Mouse (Mus musculus): ENCODE measurements around the gene Get4. TPM values are rescaled to one million over a fixed set of nuclear protein-coding genes. Genes with fewer than 3 reads are reported as not detected.

The Get4 gene
- polyA plus RNA-seq, 1 experiment from 2014 or later, result 90.0 TPM

GRCm38 (mm10) chr5:139214298-139214697 lies 37.8 kb upstream of the Get4 start:
- Histone ChIP-seq H3K4me3 (ENCODE audit: low read depth, low read length) (no peak overlapping the region), H3K4me2 (ENCODE audit: low read depth, low read length) (no peak overlapping the region), H3K9me3 (replicated peaks; ENCODE audit: control insufficient read depth, low read length) (no peaks in the 10 kb centered on the region), H3K36me3 (ENCODE audit: control insufficient read depth, insufficient read depth) (peaks cover 12% of the 10 kb centered on the region; the same call in 1 of the 2 replicates), H3K27me3 (ENCODE audit: control insufficient read depth, insufficient read depth, low read depth, low read length) (no peaks in the 10 kb centered on the region), H3K27ac (ENCODE audit: low read length) (no peak overlapping the region), H3K9ac (ENCODE audit: low read depth, low read length) (no peak overlapping the region), H3K4me1 (ENCODE audit: control insufficient read depth, low read depth, low read length) (no peaks in the 10 kb centered on the region)
- ATAC-seq (ENCODE audit: low read depth), result no peak

DNA sequence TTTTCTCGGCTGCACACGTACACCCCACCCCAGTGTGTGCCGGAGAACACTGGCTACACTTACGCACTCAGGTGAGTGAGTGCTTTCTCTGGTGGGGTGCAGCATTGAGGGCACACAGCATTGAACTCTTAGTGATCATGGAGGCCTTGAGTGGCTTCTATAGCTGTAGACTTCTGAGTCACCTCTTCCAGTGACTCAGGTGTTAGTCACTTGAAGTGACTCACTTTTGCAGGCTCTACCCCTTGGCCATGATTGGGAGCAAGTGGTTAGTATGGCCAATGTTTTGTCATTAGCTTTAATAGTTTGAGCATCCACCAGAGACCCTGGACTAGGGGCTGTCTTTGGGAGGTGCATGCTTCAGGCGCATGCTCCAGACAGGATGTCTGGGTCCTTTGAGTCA lies 36.9 kb upstream of the Get4 start:
- ATAC-seq (ENCODE audit: low read depth), result no peak
- 90% methylated on average over 5 of the region's 5 CpGs for WGBS (ENCODE audit: insufficient replicate concordance)
- H3K9me3 ChIP-seq (replicated peaks; ENCODE audit: control insufficient read depth, low read length), result no peaks in the 10 kb centered on the region
- no peak overlapping the region for H3K9ac ChIP-seq (ENCODE audit: low read depth, low read length)
- no peak overlapping the region for H3K4me3 ChIP-seq (ENCODE audit: low read depth, low read length)
- no peaks in the 10 kb centered on the region for H3K27me3 ChIP-seq (ENCODE audit: control insufficient read depth, insufficient read depth, low read depth, low read length)
- H3K36me3 ChIP-seq (ENCODE audit: control insufficient read depth, insufficient read depth), result peaks cover 12% of the 10 kb centered on the region; the same call in 1 of the 2 replicates
- no peak overlapping the region for H3K27ac ChIP-seq (ENCODE audit: low read length)
- H3K4me2 ChIP-seq (ENCODE audit: low read depth, low read length), result no peak overlapping the region
- H3K4me1 ChIP-seq (ENCODE audit: control insufficient read depth, low read depth, low read length), result no peaks in the 10 kb centered on the region

DNA sequence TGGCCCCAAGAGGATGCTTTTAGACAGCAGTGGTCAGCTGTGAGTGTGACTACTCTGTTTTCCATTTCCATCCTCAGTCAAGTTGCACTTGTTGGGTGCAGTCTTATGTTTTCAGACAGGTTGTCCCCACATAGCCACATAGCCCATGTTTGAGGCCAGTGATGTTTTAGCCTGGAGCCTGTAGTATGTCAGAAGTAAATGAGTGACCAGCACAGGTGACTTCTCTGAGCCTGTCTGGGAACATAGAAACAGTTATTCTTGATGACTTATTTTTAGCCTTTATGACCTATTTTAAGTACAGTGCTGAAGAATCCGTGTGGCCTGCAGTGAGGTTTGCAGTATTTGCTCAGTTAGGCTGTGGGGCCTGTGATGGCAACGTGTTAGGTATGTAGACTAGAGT lies 36.0 kb upstream of the Get4 start:
- H3K9ac ChIP-seq (ENCODE audit: low read depth, low read length), result no peak overlapping the region
- ATAC-seq (ENCODE audit: low read depth), result no peak
- peaks cover 13% of the 10 kb centered on the region; the same call in 1 of the 2 replicates for H3K36me3 ChIP-seq (ENCODE audit: control insufficient read depth, insufficient read depth)
- H3K4me2 ChIP-seq (ENCODE audit: low read depth, low read length), result no peak overlapping the region
- no peaks in the 10 kb centered on the region for H3K9me3 ChIP-seq (replicated peaks; ENCODE audit: control insufficient read depth, low read length)
- no peak overlapping the region for H3K27ac ChIP-seq (ENCODE audit: low read length)
- no peak overlapping the region for H3K4me3 ChIP-seq (ENCODE audit: low read depth, low read length)
- no peaks in the 10 kb centered on the region for H3K27me3 ChIP-seq (ENCODE audit: control insufficient read depth, insufficient read depth, low read depth, low read length)
- WGBS (ENCODE audit: insufficient replicate concordance), result 79% methylated on average over 2 of the region's 2 CpGs
- H3K4me1 ChIP-seq (ENCODE audit: control insufficient read depth, low read depth, low read length), result no peaks in the 10 kb centered on the region

GRCm38 (mm10) chr5:139216774-139217173 lies 35.4 kb upstream of the Get4 start:
- Histone ChIP-seq H3K27me3 (ENCODE audit: control insufficient read depth, insufficient read depth, low read depth, low read length) (no peaks in the 10 kb centered on the region), H3K27ac (ENCODE audit: low read length) (no peak overlapping the region), H3K9me3 (replicated peaks; ENCODE audit: control insufficient read depth, low read length) (no peaks in the 10 kb centered on the region), H3K4me1 (ENCODE audit: control insufficient read depth, low read depth, low read length) (no peaks in the 10 kb centered on the region), H3K36me3 (ENCODE audit: control insufficient read depth, insufficient read depth) (peaks cover 20% of the 10 kb centered on the region; the same call in 1 of the 2 replicates), H3K9ac (ENCODE audit: low read depth, low read length) (no peak overlapping the region), H3K4me3 (ENCODE audit: low read depth, low read length) (no peak overlapping the region), H3K4me2 (ENCODE audit: low read depth, low read length) (no peak overlapping the region)
- no peak for ATAC-seq (ENCODE audit: low read depth)
- 87% methylated on average over 3 of the region's 3 CpGs for WGBS (ENCODE audit: insufficient replicate concordance)

DNA sequence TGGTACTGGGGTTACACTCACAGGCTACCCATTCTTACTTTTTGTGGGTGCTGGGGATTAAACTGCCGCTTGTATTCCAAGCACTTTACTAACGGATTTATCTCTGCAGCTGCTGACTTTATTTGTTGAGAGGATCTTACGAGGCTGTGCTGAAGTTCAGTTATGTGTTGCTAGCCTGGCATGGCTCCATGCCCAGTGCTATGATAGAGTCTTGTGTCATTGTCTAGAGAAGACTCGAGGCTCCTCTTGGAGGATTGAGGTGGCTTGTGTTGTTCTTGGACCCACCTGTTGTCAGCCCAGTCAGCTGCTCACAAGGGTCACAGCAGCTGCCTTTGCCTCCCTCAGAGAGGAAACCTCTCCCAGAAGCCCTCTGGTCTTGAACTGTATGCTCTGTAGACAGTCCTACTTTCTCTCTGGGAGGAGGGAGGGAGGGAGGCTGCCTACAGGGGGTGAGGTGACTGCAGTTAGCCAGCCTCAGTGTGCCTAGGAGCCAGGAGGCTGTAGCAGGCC lies 32.1 kb upstream of the Get4 start:
- H3K36me3 ChIP-seq (ENCODE audit: control insufficient read depth, insufficient read depth), result peaks cover 28% of the 10 kb centered on the region
- H3K27ac ChIP-seq (ENCODE audit: low read length), result no peak overlapping the region
- 80% methylated on average over 4 of the region's 4 CpGs for WGBS (ENCODE audit: insufficient replicate concordance)

DNA sequence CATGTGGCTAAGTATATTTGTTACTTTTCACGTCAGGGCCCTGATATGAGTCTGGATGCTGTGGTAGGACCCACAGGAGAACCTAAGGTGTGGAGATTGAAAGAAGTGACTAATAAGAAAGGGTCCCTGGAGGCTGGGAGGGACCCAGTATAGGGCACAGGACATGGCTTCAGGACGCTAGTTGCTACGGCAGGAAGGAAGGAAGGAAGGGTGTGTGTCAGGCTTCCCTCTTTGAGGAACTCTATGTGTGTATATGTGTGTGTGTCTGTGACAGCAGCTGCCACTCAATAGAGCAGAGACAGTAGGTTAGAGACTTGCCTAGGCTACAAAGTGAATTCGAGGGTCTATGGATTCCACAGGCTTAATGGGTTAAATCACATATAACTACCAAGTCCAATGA lies 31.5 kb upstream of the Get4 start:
- WGBS (ENCODE audit: insufficient replicate concordance), result 64% methylated on average over 4 of the region's 4 CpGs
- H3K4me1 ChIP-seq (ENCODE audit: control insufficient read depth, low read depth, low read length), result no peaks in the 10 kb centered on the region
- no peak overlapping the region for H3K4me3 ChIP-seq (ENCODE audit: low read depth, low read length)
- H3K9ac ChIP-seq (ENCODE audit: low read depth, low read length), result no peak overlapping the region
- H3K27ac ChIP-seq (ENCODE audit: low read length), result no peak overlapping the region
- ATAC-seq (ENCODE audit: low read depth), result 0 out of 2 replicates have a peak, but pooled peaks have one; percentile 19
- no peak overlapping the region for H3K4me2 ChIP-seq (ENCODE audit: low read depth, low read length)
- no peaks in the 10 kb centered on the region for H3K27me3 ChIP-seq (ENCODE audit: control insufficient read depth, insufficient read depth, low read depth, low read length)
- H3K9me3 ChIP-seq (replicated peaks; ENCODE audit: control insufficient read depth, low read length), result no peaks in the 10 kb centered on the region
- H3K36me3 ChIP-seq (ENCODE audit: control insufficient read depth, insufficient read depth), result peaks cover 29% of the 10 kb centered on the region

More for the DNA sequence above, 32.1 kb upstream of the Get4 start:
- Histone ChIP-seq H3K4me1 (ENCODE audit: control insufficient read depth, low read depth, low read length) (no peaks in the 10 kb centered on the region), H3K4me2 (ENCODE audit: low read depth, low read length) (no peak overlapping the region), H3K4me3 (ENCODE audit: low read depth, low read length) (no peak overlapping the region), H3K27me3 (ENCODE audit: control insufficient read depth, insufficient read depth, low read depth, low read length) (no peaks in the 10 kb centered on the region), H3K9me3 (replicated peaks; ENCODE audit: control insufficient read depth, low read length) (no peaks in the 10 kb centered on the region), H3K9ac (ENCODE audit: low read depth, low read length) (no peak overlapping the region)
- no peak for ATAC-seq (ENCODE audit: low read depth)

DNA sequence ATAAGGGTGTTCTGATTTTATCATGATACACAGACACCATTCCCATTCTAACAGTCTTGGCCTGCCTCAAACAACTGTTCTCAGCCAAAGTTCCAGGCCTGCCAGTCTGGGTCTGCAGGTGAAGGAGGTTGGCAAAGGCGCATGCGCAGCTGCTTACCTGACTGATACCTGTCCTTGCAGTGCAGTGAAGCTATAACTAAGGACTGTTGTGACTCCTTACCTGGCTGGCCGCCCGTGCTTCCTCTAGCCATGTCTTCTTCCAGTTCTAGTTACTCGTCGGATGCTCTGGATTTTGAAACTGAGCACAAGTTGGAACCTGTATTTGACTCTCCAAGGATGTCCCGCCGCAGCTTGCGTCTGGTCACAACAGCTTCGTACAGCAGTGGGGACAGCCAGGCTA lies 28.8 kb upstream of the Get4 start:
- WGBS (ENCODE audit: insufficient replicate concordance), result 87% methylated on average over 10 of the region's 10 CpGs
- no peaks in the 10 kb centered on the region for H3K9me3 ChIP-seq (replicated peaks; ENCODE audit: control insufficient read depth, low read length)
- H3K36me3 ChIP-seq (ENCODE audit: control insufficient read depth, insufficient read depth), result peaks cover 49% of the 10 kb centered on the region
- H3K9ac ChIP-seq (ENCODE audit: low read depth, low read length), result no peak overlapping the region
- no peak overlapping the region for H3K4me2 ChIP-seq (ENCODE audit: low read depth, low read length)
- H3K4me3 ChIP-seq (ENCODE audit: low read depth, low read length), result no peak overlapping the region
- ATAC-seq (ENCODE audit: low read depth), result no peak
- no peaks in the 10 kb centered on the region for H3K27me3 ChIP-seq (ENCODE audit: control insufficient read depth, insufficient read depth, low read depth, low read length)
- H3K4me1 ChIP-seq (ENCODE audit: control insufficient read depth, low read depth, low read length), result no peaks in the 10 kb centered on the region
- H3K27ac ChIP-seq (ENCODE audit: low read length), result no peak overlapping the region

- Histone ChIP-seq H3K36me3 (ENCODE audit: control insufficient read depth, insufficient read depth) (peaks cover 50% of the 10 kb centered on the region), H3K4me3 (ENCODE audit: low read depth, low read length) (no peak overlapping the region), H3K27me3 (ENCODE audit: control insufficient read depth, insufficient read depth, low read depth, low read length) (no peaks in the 10 kb centered on the region), H3K9ac (ENCODE audit: low read depth, low read length) (no peak overlapping the region), H3K4me2 (ENCODE audit: low read depth, low read length) (no peak overlapping the region), H3K9me3 (replicated peaks; ENCODE audit: control insufficient read depth, low read length) (no peaks in the 10 kb centered on the region), H3K27ac (ENCODE audit: low read length) (no peak overlapping the region), H3K4me1 (ENCODE audit: control insufficient read depth, low read depth, low read length) (no peaks in the 10 kb centered on the region; the same call in 1 of the 2 replicates)
- no peak for ATAC-seq (ENCODE audit: low read depth)
- WGBS (ENCODE audit: insufficient replicate concordance), result 86% methylated on average over 4 of the region's 4 CpGs
Observed at GRCm38 (mm10) chr5:139227236-139227635, 24.9 kb upstream of the Get4 start.

GRCm38 (mm10) chr5:139227645-139228044 lies 24.5 kb upstream of the Get4 start:
- no peak overlapping the region for H3K4me2 ChIP-seq (ENCODE audit: low read depth, low read length)
- H3K36me3 ChIP-seq (ENCODE audit: control insufficient read depth, insufficient read depth), result peaks cover 50% of the 10 kb centered on the region
- no peak overlapping the region for H3K4me3 ChIP-seq (ENCODE audit: low read depth, low read length)
- H3K9me3 ChIP-seq (replicated peaks; ENCODE audit: control insufficient read depth, low read length), result no peaks in the 10 kb centered on the region
- H3K27me3 ChIP-seq (ENCODE audit: control insufficient read depth, insufficient read depth, low read depth, low read length), result no peaks in the 10 kb centered on the region
- 96% methylated on average over 2 of the region's 2 CpGs for WGBS (ENCODE audit: insufficient replicate concordance)
- ATAC-seq (ENCODE audit: low read depth), result no peak
- no peak overlapping the region for H3K27ac ChIP-seq (ENCODE audit: low read length)
- H3K4me1 ChIP-seq (ENCODE audit: control insufficient read depth, low read depth, low read length), result no peaks in the 10 kb centered on the region; the same call in 1 of the 2 replicates
- H3K9ac ChIP-seq (ENCODE audit: low read depth, low read length), result no peak overlapping the region
